Mouse (Mus musculus): Measurements from ENCODE around the gene Eif3a. TPM values are rescaled to one million over a fixed set of nuclear protein-coding genes. Genes with fewer than 3 reads are reported as not detected.

The Eif3a gene
- polyA plus RNA-seq, 1 experiment from 2014 or later, result 101 TPM

DNA sequence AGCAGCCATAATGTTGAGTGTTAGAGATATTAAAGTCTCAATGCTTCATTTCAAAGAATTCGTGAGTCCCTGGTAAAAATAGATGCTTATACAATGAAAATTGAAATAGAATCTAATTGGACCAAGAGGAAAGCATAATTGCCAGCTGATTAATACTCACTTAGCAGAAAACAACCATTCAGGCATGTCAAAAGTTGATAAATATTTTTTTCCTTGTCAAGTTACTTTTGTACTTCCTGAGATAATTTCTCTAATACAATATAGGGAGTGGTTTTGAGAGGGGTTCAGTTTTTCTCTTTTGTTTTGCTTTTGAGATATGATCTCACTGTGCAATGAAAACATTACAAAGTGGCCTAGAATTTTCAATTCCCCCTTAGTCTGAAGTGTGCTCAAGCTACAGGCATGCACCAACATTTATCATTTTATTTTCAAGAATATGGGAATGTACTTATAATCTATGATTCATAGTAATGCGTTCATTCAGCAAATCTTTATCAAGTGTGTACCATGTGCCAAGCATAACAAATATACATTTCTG, 2.8 kb upstream of the Eif3a start:
- H3K4me1 ChIP-seq (replicated peaks), result peaks cover 13% of the 10 kb centered on the region
- H3K9me3 ChIP-seq, result no peaks in the 10 kb centered on the region
- H3K9ac ChIP-seq, result no peak overlapping the region
- no peaks in the 10 kb centered on the region for H3K27me3 ChIP-seq
- ATAC-seq (ENCODE audit: low FRiP score, low read depth), result no peak
- H3K4me3 ChIP-seq, result no peak overlapping the region
- 88% methylated on average over 2 of the region's 2 CpGs for WGBS
- H3K27ac ChIP-seq (replicated peaks), result no peak overlapping the region
- no peaks in the 10 kb centered on the region for H3K36me3 ChIP-seq
- no peak overlapping the region for H3K4me2 ChIP-seq

- peak overlapping the region; percentile 85 for H3K4me3 ChIP-seq
- H3K4me2 ChIP-seq, result peak overlapping the region; percentile 60
- H3K9ac ChIP-seq, result peak overlapping the region; percentile 82
- peaks cover 26% of the 10 kb centered on the region for H3K4me1 ChIP-seq (replicated peaks)
- WGBS, result 15% methylated on average over 9 of the region's 9 CpGs
- H3K9me3 ChIP-seq, result no peaks in the 10 kb centered on the region
- no peaks in the 10 kb centered on the region for H3K27me3 ChIP-seq
- peak overlapping the region; percentile 97 for H3K27ac ChIP-seq (replicated peaks)
- ATAC-seq (ENCODE audit: low FRiP score, low read depth), result no peak
- H3K36me3 ChIP-seq, result no peaks in the 10 kb centered on the region
Measured at GRCm38 (mm10) chr19:60791164-60791563, 706 bp upstream of the Eif3a start.

DNA sequence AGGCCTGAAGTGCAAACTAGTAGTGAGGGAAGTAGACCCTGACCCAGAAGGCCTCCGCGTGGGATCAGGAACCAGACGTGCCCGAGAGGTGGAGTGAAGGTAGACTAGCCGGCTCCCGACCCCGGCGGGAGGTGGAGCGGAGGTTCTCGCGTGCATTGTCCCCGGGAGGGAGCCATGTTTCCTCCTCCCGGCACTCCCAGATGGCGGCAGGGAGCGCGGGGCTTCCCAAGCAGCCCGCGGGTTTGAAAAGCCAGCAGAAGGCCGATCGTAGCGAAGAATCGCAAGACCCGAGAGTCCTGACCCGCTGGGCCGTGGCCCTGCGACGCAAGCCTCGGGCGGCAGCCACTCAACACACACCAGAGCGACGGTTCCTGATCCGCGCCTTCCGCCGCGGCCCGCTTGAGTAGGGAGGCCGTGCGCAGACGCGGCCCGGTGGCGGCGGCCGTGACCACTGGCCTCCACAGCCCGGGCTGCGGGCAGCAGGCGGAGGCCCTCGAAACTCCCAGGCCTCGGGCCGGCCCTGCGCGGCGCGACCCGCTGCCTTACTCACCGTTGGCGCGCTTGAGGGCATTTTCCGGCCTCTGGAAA, 445 bp downstream of the Eif3a start:
- Histone ChIP-seq H3K4me2 (peak overlapping the region; percentile 60), H3K9me3 (no peaks in the 10 kb centered on the region), H3K4me1 (replicated peaks) (peaks cover 31% of the 10 kb centered on the region), H3K27ac (replicated peaks) (peak overlapping the region; percentile 97), H3K9ac (peak overlapping the region; percentile 82), H3K4me3 (peak overlapping the region; percentile 85), H3K27me3 (no peaks in the 10 kb centered on the region), H3K36me3 (no peaks in the 10 kb centered on the region)
- ATAC-seq (ENCODE audit: low FRiP score, low read depth), result peak; percentile 81
- 0% methylated on average over 58 of the region's 60 CpGs for WGBS

GRCm38 (mm10) chr19:60789452-60789851, 1.0 kb downstream of the Eif3a start:
- H3K4me3 ChIP-seq, result peak overlapping the region; percentile 85
- no peak for ATAC-seq (ENCODE audit: low FRiP score, low read depth)
- peak overlapping the region; percentile 82 for H3K9ac ChIP-seq
- H3K9me3 ChIP-seq, result no peaks in the 10 kb centered on the region
- peaks cover 31% of the 10 kb centered on the region for H3K4me1 ChIP-seq (replicated peaks)
- no peaks in the 10 kb centered on the region for H3K36me3 ChIP-seq
- H3K4me2 ChIP-seq, result peak overlapping the region; percentile 60
- no peaks in the 10 kb centered on the region for H3K27me3 ChIP-seq
- 1% methylated on average over 7 of the region's 7 CpGs for WGBS
- no peak overlapping the region; the same call in 1 of the 2 replicates for H3K27ac ChIP-seq (replicated peaks)

DNA sequence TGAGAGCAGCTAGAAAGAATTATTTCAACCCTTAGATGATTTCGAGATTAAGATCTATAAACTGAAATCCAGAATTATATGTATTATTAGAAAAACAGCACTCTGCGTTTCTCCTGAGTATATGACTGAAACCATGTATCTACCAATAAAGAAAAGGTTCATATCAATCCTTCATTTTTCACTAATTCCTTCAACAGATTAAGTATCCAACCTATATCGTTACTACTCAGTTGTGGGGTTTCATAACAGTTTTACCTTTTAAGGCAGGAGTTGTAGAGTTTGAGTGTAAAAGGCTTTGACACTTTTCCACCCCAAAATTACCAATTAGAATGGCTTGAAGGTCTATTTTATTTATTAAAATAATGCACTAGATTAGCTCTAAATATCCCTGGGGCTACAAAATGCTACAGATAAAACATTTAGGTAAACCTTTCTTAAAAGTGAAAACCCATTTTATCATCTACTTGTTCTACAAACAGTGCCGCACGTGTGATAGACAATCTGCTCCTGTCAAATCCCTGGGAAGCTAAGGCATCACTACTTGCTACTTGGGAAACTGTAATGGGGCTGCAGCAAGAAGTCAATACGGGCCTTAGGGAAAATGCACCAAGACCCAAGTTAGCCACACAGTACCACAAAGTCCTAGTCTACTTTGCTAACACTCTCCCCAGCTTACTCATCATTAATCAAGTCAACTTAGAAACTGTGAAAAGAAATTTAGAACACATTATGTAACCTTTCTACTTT, 2.1 kb downstream of the Eif3a start:
- H3K36me3 ChIP-seq, result no peaks in the 10 kb centered on the region
- H3K9ac ChIP-seq, result 0 out of 2 replicates have a peak overlapping the region, but pooled peaks have one; percentile 16
- no peaks in the 10 kb centered on the region for H3K27me3 ChIP-seq
- peaks cover 31% of the 10 kb centered on the region for H3K4me1 ChIP-seq (replicated peaks)
- H3K9me3 ChIP-seq, result no peaks in the 10 kb centered on the region
- ATAC-seq (ENCODE audit: low FRiP score, low read depth), result no peak
- H3K4me3 ChIP-seq, result peak overlapping the region; percentile 23
- no peak overlapping the region for H3K27ac ChIP-seq (replicated peaks)
- 53% methylated on average over 6 of the region's 6 CpGs for WGBS
- H3K4me2 ChIP-seq, result peak overlapping the region; percentile 60

DNA sequence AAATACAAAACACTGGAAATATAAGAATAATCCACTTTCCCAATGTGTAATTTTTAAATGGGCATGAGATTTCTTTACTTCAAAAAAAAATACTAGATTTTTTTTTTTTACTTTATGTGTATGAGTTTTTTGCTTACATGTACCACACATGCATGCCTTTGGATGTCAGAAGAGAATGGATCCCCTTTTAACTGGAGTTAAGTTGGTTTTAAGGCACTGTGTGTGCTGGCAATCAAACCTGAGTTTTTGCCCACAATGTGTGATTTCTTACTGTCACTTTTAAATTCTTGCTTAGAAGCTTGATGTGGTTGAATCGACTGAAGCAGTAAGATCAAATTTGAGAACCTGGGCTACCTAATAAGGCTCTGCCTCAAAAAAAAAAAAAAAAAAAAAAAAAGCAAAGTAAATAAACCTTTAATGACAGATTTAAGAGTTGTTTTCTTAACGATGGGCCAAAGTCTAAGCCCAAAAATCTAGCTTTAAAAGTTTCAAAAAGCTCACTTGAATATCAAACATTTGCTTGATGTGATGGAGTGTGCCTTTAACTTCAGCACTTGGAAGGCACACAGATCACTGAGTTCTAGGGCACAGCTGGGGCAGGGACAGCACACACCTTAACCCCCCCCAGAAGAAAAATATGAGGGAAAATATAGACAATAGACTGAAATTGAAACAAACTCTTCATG, 2.9 kb downstream of the Eif3a start:
- Histone ChIP-seq H3K27ac (replicated peaks) (no peak overlapping the region), H3K4me2 (peak overlapping the region; percentile 30; the same call in 1 of the 2 replicates), H3K9me3 (no peaks in the 10 kb centered on the region), H3K27me3 (no peaks in the 10 kb centered on the region), H3K36me3 (no peaks in the 10 kb centered on the region), H3K4me1 (replicated peaks) (peaks cover 35% of the 10 kb centered on the region), H3K9ac (no peak overlapping the region), H3K4me3 (no peak overlapping the region)
- ATAC-seq (ENCODE audit: low FRiP score, low read depth), result no peak
- WGBS, result 78% methylated on average over 2 of the region's 2 CpGs

DNA sequence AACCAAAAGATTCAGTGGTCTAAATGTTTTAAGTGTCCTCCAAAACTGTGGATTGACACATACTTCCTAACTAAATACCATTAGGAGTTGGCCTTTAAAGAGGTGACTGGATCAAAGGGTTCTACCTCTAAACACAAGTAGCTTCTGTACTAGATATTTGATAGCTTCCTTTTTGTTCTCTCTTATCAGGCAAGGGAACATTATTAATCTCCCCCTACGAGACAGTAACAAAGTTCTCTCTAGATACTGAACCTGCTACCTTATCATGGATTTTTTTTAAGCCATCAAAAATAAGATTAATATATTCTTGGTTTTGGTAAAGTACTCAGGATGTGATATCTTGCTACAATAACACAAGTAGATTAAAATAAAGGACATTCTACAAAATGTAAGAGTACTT, 5.7 kb downstream of the Eif3a start:
- Histone ChIP-seq H3K27me3 (no peaks in the 10 kb centered on the region), H3K9ac (no peak overlapping the region), H3K4me2 (no peak overlapping the region), H3K4me1 (replicated peaks) (peaks cover 35% of the 10 kb centered on the region), H3K4me3 (no peak overlapping the region), H3K27ac (replicated peaks) (no peak overlapping the region), H3K36me3 (peaks cover 7% of the 10 kb centered on the region), H3K9me3 (no peaks in the 10 kb centered on the region)
- 80% methylated on average over 1 of the region's 1 CpGs for WGBS
- no peak for ATAC-seq (ENCODE audit: low FRiP score, low read depth)

- H3K9ac ChIP-seq, result no peak overlapping the region
- H3K4me2 ChIP-seq, result no peak overlapping the region
- no peak overlapping the region for H3K4me3 ChIP-seq
- 88% methylated on average over 3 of the region's 3 CpGs for WGBS
- no peaks in the 10 kb centered on the region for H3K27me3 ChIP-seq
- no peaks in the 10 kb centered on the region for H3K9me3 ChIP-seq
- ATAC-seq (ENCODE audit: low FRiP score, low read depth), result no peak
- peaks cover 21% of the 10 kb centered on the region for H3K36me3 ChIP-seq
- no peak overlapping the region for H3K27ac ChIP-seq (replicated peaks)
- peaks cover 15% of the 10 kb centered on the region; the same call in 1 of the 2 replicates for H3K4me1 ChIP-seq (replicated peaks)
Measured at GRCm38 (mm10) chr19:60782034-60782433, 8.4 kb downstream of the Eif3a start.

GRCm38 (mm10) chr19:60773366-60773765, 17.1 kb downstream of the Eif3a start:
- no peak for ATAC-seq (ENCODE audit: low FRiP score, low read depth)
- peaks cover 79% of the 10 kb centered on the region for H3K36me3 ChIP-seq
- 98% methylated on average over 6 of the region's 6 CpGs for WGBS

DNA sequence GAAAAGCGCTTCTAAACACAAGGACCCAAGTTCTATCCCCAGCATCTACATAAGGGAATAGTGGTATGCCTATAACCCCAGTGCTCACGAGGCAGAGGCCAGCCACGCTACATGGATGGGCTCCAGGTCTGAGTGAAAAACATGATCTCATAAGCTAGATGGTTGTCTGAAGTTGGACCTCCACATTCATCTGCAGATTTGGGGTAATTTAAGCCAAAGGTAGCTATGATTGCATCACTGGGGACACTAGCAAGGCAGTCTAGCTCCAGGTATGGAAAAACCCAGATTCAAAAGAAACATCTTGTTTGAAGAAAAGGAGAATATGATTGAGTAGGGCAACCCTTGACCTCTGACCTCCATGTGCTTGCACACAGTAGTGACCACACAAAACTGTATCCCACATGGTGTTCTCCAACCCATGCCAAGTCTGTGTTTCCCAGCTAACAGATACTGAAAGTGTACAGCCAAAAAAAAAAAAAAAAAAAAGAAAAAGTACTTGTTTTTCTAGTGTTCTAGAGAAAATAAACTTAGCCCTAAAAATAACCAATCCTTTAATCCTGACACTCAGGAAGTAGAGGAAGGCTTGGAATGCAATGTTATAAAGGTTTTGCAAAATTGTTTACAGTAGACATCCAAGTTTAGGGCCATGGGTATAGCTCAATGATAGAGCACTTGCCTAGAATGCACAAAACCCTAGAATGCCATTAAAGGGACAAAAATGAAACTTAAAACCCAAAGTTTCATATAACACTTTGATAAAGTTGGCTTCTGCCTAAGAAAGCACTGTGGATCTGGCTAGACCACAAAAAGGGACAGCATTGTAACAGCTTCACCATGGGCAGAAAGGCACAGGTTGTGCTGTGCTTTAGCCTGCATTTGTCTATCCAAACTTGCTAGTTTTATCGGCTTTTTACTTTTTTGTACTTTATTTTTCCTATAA, 31.3 kb downstream of the Eif3a start:
- no peak for ATAC-seq (ENCODE audit: low FRiP score, low read depth)
- WGBS, result 72% methylated on average over 4 of the region's 4 CpGs
- Histone ChIP-seq H3K4me3 (no peak overlapping the region), H3K9ac (no peak overlapping the region), H3K27ac (replicated peaks) (no peak overlapping the region), H3K4me1 (replicated peaks) (peaks cover 27% of the 10 kb centered on the region), H3K4me2 (no peak overlapping the region), H3K36me3 (peaks cover 29% of the 10 kb centered on the region), H3K9me3 (no peaks in the 10 kb centered on the region), H3K27me3 (no peaks in the 10 kb centered on the region)

More at GRCm38 (mm10) chr19:60773366-60773765, 17.1 kb downstream of the Eif3a start:
- H3K9me3 ChIP-seq, result no peaks in the 10 kb centered on the region
- H3K27ac ChIP-seq (replicated peaks), result no peak overlapping the region
- H3K4me2 ChIP-seq, result no peak overlapping the region
- no peaks in the 10 kb centered on the region for H3K27me3 ChIP-seq
- H3K9ac ChIP-seq, result no peak overlapping the region
- no peak overlapping the region for H3K4me3 ChIP-seq
- no peaks in the 10 kb centered on the region for H3K4me1 ChIP-seq (replicated peaks)

DNA sequence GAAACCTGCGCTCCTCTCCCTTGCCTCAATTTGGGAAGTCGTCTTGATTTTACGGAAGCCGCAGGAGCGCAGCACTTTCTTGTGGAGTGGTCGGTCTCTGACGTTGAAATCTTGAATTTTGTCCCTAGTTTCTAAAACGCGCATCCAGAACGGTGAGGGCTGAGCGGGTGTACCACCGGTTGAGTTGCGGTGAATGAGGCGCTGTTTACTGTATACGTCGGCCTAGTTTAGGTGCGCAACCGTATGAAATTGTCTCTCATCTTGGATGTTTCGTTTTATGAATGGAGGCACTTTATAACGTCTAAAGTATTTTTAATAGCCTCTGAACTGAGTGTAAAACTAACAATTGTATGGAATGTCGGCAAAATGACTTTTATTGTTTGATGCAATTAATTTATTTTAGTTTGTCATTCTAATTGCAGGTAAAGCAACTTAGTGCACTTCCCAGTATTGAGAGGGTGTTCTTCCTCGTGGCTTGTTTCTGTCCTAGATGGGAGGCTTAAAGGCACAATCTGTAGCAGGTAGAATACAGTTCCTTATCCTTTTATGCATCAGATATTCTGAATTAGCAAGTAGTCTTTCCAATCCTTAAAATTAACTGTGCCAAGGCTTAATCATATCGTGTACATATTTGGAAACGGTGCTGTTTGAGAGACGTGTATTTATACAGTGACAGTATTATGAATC, 33.2 kb downstream of the Eif3a start:
- peak overlapping the region; percentile 89 for H3K9ac ChIP-seq
- H3K9me3 ChIP-seq, result no peaks in the 10 kb centered on the region
- no peak for ATAC-seq (ENCODE audit: low FRiP score, low read depth)
- H3K4me2 ChIP-seq, result peak overlapping the region; percentile 91
- peak overlapping the region; percentile 90 for H3K27ac ChIP-seq (replicated peaks)
- H3K27me3 ChIP-seq, result no peaks in the 10 kb centered on the region
- peak overlapping the region; percentile 95 for H3K4me3 ChIP-seq
- peaks cover 27% of the 10 kb centered on the region for H3K4me1 ChIP-seq (replicated peaks)
- 6% methylated on average over 25 of the region's 25 CpGs for WGBS
- H3K36me3 ChIP-seq, result peaks cover 12% of the 10 kb centered on the region

Data from hindbrain, embryonic 15.5 days (tissue).